Mouse (Mus musculus) liver, adult (tissue): Measurements from ENCODE around the gene Hddc3.
A peak's percentile ranks its signal among the peaks of the same experiment; 100 is the strongest.

ENCODE experiments used
- GATA4 ChIP-seq: IDR thresholded peaks from 2 replicates; pipeline ENCODE4 v1.6.1; 2014; ENCODE audit warnings: mild to moderate bottlenecking, low read length; ENCODE audit not compliant: insufficient replicate concordance

Hddc3 gene

DNA sequence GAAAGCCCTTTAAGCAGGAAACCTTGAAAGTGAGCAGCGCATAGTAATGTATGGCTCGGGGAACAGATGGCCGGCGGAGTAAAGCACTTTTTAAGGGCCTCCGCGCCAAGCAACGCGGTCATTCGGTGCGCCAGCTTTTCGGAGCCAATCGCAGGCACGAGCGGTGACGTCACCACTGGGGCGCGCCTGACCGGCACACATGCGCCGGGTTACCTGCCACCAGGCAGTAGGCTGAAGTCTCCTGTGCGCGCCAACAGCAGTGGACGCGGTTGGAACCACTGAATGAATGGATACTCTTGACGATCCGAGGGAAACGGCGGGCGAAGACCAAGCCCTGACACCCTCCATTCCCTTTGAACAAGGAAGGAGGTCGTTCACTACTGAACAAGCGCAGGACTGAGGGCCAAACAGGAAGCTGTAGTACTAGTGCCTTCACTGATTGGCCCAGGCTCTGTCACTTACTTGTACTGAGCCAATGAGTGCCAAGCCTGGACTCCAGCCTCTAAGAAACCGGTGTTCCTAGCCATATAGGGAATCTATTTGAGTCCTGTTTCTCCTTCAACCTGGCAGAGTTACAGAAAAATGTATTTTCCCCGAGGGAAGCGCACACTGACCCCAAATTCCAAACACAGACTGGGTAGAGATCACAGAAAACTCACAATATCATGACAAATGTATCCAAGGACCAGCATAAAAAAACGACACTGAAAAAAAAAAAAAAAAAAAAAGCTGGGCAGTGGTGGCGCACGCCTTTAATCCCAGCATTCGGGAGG lies 18.7 kb upstream of the Hddc3 start, which contains the start of gene Rccd1:
Rccd1 (minus strand) TSS at position 412 of the 773 bp plus-strand sequence.
- 0 out of 2 replicates have a peak, but pooled peaks have one; percentile 5 for TF ChIP-seq GATA4

DNA sequence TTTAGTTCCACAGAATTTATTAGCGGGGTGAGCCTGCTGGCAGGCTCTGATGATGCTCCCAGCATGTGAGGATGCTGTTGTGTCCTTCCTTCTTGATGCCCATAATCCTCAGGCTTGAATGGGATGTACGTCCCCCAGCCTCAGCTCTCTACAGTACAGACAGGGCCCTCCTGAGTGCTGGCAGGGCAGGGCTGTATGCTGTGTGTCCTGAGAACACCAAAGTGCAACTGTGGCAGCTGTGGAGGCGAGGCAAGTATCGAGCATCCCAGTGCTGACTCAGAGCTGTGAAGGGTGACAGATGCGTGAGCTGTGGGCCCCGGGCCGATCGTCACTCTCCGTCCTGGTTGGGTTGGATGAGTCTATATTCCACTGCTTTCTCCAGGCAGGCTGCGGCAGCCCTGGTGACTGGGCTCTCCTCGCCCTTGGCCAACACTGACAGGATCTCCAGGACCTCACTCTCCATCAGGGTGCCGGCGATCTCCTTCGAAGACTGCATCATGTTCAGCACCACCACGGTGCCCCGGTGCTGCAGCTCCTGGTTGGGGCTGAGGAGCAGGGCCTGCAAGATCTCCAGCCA lies 17.5 kb upstream of the Hddc3 start:
- no peak for TF ChIP-seq GATA4

DNA sequence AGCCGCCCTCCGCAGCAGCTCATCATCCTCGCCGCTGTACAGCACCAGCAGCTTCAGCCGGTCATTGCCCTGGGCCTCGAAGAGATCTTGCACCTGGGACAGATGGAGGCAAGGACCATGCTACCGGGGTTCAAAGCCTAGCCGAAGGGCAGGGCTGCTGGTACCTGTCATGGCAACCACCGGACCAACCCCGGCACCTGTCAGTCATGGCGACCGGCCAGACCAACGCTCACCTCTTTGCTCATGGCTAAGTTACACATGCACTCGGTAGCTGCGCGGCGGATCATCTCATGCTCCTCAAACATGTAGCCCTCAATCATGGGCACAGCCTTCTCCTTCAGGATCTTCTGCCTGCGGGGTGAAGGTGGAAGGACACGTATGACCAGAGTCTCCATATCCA lies 16.8 kb upstream of the Hddc3 start:
- no peak for TF ChIP-seq GATA4

DNA sequence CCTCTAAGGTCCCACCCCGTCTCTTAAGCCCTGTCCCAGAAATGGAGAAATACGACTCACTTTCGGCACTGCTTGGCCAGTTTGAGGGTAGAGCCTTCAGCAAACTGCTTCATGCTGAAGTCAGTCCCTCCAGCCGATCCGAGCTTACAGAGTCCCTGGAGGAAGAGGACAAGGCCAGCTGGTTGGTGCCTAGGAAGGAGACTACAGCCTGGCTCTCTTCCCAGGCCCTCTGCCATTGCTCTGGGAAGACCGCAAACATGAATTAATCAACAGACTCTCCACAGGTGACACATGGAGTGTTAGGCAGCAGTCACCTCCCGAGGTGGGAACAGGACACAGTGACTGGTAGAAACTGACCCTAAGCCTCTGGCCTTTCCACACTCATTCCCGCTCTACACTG lies 12.6 kb upstream of the Hddc3 start:
- no peak for TF ChIP-seq GATA4

DNA sequence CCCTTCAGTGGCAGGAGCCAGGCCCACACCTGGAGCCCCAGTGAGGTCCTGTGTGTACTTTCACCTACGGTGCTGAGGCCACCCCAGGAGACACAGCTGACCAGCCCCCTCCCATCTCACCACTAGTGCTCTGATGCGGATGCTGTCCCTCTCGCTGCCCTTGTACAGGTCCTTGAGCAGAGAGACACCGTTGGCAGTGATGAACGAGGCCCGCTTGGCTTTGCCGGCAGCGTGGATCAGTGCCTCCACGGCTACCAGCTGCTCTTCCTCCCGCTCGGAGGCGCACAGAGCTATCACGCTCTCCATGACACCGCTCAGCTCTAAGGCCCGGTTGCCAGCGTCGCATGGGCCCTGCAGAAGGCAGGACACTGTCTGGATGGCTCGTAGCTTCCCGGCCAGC lies 11.5 kb upstream of the Hddc3 start:
- no peak for TF ChIP-seq GATA4

DNA sequence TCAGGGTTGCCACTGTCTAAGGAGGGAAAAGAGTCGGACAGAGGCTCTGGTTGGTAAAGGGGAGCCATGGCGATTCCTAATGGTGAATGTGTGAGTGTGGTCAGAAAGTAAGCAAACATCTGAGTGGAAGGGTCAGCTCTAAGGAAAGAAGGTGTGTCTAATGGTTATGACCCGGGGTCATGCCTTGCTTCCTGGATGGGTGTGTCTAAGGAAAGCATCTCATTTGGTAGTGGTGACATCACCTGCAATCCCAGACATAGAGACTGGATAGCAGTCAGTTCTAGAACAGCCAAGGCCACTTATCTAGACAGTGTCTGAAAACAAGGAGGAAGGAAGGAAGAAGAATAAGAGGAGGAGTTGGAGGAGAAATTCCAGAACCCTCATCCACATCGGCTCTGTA lies 8.1 kb upstream of the Hddc3 start:
- no peak for TF ChIP-seq GATA4

DNA sequence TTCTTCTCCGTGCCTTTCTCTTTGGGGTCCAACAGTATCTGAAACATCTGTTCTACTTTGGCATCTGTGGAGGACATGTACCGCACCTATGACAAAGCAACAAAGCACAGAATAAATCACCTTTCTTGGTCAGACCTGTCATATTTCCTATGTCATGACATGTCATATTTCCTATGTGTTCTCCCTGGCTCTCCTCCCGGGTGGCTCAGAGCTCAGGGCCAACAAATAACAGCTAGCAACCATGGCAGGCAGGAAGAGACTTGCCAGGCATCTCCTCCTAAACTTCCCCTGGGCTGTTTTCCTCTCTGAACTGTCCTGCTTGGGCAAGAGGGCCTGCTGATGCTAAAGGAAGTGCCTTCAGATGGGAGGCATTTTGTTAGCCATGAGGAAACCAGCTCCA lies 6.0 kb upstream of the Hddc3 start:
- no peak for TF ChIP-seq GATA4

DNA sequence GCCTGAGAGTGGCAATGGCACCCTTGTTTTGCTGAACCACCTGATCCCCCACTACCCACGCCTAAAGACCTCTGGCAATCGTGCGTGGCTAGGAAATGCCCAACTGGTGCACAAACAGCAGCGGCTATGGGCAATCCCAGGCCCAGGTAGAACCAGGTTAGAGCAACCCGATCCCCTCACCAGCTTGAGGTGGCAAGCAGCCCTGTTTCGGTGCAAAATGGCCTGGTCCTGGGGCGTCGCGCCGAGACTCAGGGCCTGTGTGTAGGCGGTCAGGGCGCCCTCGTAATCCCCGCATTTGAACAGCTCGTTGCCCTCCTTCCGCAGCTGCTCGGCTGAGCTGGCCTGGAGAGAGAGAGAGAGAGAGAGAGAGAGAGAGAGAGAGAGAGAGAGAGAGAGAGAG lies 3.5 kb upstream of the Hddc3 start:
- no peak for TF ChIP-seq GATA4

DNA sequence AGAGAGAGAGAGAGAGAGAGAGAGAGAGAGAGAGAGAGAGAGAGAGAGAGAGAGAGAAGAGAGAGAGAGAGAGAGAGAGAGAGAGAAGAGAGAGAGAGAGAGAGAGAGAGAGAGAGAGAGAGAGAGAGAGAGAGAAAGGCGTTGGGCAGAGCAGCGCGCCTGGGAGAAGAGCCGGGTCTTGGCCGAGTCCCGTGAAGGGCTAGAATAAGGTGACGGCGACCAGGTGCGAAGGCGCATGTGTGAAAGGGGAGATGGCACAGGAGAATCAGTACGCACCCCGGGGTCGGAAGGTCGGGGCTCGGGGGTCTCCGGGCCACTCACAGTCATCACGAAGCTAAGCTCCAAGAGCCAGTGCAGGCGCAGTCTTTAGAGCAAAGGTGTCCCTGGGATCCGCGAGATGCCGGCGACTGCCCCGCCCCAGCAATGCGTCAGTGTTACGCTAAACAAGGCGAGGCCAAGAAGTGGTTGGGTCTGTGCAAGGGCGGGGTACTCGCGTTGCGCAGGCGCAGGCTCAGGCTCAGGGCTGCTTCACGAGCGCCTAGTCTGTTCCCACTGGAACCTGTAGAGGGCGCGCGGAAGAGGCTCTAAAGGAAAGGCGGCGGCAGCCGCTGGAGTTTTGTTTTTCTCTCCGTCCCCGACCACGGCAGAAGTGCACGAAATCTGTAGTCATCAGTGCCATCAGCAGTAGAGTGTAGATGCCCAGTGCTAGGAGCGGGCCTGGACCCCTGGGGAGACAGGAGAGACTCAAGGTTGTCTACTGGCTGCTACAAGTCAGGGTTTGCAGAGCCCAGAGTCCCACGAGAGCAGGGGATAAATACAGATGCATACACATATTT lies 2.9 kb upstream of the Hddc3 start:
- TF ChIP-seq GATA4 = no peak

DNA sequence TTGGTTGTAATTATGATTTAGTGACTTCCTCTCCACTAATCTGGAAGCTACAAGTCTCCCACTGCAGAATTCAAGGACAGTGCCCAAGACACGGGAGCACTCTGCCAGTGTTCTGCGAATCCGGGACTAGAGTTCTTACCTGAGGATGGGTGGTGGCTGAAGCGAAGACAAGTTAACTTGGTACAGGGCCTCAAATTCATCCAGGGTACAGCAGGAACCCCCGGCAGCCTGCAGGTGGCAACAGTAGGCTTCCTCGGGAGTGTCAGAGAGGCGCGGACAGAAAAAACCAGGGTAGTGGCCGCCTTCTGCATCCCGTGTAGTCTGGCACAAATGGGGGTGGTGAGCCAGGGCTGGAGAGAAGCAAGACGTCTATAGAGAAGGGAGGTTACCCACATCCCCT lies 2.1 kb upstream of the Hddc3 start, which contains the start of gene Unc45a:
Unc45a (minus strand) TSS at position 213 of the 400 bp plus-strand sequence.
- no peak for TF ChIP-seq GATA4

DNA sequence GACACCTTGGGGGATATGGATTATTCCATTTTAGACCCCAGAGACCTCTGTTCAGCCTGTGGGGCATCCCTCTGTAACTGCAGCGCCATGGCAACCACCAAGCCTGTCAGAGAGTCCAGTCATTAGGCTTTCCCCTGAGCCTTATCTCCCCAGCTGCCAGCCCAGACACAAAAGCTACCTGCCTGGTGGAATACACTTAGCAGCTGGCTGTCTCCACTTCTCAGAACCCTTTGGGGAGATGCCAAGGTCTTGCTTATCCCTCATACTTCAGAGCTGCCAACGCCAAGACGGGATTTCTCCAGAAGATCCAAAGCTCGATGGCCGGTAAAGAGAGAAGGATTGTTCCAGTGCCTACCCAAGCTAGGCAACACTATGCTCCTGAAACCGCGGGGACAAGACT lies 1.1 kb upstream of the Hddc3 start:
- TF ChIP-seq GATA4 = no peak

DNA sequence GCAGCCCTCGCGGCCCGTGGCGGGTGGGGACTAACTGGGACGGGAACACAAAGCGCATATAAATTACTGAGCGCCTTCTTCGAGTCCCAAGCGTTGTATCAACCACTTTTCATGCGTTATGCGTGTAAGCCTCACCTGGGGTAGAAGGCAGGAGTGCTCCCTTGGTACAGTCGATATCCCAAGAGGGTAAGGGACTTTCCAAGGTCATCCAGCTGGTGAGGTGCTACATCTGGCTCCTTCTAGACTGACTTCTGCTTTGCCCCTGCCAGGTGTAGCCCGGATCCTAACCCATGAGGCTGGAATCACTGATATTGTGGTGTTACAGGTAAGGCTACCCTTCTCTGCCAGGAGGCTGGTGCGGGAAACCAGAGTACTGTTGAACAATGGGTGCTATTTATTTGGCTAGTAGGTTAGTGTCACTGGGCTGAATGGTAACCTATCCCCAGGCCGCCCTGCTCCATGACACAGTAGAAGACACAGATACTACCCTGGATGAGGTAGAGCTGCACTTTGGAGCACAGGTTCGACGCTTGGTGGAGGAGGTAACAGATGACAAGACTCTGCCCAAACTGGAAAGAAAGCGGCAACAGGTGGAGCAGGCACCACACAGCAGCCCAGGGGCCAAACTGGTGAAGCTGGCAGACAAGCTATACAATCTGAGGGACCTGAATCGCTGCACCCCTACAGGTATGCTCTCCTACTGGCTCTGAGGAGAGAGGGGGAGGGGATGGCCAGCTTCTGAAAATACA lies 540 bp downstream of the Hddc3 start:
- no peak for TF ChIP-seq GATA4

DNA sequence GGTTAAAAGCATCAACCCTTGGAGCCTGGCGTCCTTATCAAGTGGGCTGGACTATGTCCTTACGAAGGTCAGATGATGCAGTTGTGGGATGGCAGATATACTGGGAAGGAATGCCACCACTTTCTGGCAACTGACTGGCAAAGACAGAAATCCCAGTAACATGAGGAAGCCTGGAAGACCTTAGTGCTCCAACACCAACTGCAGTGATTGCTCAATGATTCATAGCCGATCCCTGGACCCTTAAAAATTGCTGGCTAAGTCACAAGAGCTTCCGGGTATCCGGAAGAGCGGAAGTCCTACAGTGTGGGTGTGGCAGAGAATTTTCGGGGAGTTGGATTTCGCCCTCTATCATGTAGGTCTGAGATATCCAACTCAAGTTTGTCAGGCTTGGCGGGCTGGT lies 3.3 kb downstream of the Hddc3 start:
- TF ChIP-seq GATA4 = no peak

DNA sequence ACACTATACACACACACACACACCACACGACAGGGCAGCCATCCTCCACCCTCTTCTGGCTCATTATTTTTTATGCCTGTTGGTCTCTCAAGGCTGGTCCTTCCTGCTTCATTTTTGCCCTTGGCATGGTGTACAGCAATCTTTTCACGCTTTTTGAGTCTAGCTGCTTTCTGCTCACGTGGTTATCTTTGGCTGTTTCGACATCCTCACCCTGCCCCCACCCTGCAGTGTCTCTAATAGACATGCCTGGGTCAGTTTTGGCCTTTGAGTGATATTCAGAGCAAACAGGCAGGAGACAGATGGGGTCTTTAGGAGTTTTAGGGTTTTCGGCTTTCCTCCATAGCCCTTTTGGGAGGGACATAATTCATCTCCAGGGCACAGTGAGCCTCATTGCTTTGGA lies 3.9 kb downstream of the Hddc3 start:
- TF ChIP-seq GATA4 = no peak
